Mouse (Mus musculus): Measurements from ENCODE around the gene Ppp1r14a. TPM values are rescaled to one million over a fixed set of nuclear protein-coding genes. Genes with fewer than 3 reads are reported as not detected.

Gene Ppp1r14a
- polyA plus RNA-seq, 1 experiment from 2014 or later: 21.8 TPM

DNA sequence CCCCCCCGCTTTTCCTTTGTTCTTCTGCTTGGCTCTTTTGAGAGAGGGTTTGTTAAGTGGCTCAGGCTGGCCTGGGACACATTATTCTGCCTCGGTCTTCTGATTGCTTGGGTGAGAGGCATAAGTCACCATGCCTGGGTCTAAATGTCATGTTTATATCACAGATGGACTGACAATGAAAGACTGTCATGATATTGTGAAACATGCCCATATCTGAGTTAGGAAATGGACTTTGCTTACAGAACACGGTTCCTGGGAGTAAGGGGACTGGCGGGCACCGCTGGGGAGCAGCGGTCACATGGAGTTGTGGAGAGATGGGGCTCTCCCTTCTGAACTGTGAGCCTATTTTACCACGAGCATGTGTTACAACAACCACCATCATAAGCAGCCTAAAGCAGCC lies 45.0 kb downstream of the Ppp1r14a start:
- DNase-seq (ENCODE audit: low spot score, missing footprints) (no peak), ATAC-seq (ENCODE audit: low FRiP score) (no peak)
- no peak overlapping the region for H3K27ac ChIP-seq (ENCODE audit: low read depth, low read length)
- H3K27me3 ChIP-seq (ENCODE audit: control insufficient read depth, insufficient read depth, low read length): no peaks in the 10 kb centered on the region
- no peaks in the 10 kb centered on the region for H3K4me1 ChIP-seq (ENCODE audit: control insufficient read depth, insufficient read depth, low read length)
- H3K36me3 ChIP-seq (ENCODE audit: control insufficient read depth, insufficient read depth, low read length): 0 out of 2 replicates have a peak, but pooled peaks cover 2% of the 10 kb centered on the region
- WGBS: 62% methylated on average over 7 of the region's 7 CpGs
- no peak overlapping the region for H3K9ac ChIP-seq (ENCODE audit: low read length)
- no peak overlapping the region for H3K4me2 ChIP-seq
- H3K4me3 ChIP-seq (ENCODE audit: low read depth, low read length): no peak overlapping the region
- H3K9me3 ChIP-seq (ENCODE audit: control insufficient read depth, low read length): no peaks in the 10 kb centered on the region

DNA sequence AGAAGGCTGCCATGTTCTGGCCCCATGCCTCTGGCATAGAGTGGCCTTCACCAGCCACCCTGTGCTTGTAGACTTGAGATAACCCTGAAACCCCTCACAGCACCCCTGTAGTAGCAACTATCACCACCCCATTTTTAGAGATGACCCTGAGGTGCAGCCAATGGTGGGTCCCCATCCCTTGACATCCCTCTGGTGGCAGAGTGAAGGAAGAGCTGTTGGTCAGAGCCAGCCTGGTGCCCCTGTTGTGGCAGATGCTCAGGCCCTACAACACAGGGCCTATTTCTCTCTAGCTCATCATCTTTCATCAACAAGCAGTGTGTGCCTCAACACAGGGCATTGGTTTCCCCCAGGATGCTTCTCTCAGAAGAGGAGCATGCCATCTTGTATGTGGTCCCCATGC lies 46.2 kb downstream of the Ppp1r14a start:
- Histone ChIP-seq H3K9ac (ENCODE audit: low read length) (no peak overlapping the region), H3K27ac (ENCODE audit: low read depth, low read length) (no peak overlapping the region), H3K4me1 (ENCODE audit: control insufficient read depth, insufficient read depth, low read length) (no peaks in the 10 kb centered on the region), H3K4me3 (ENCODE audit: low read depth, low read length) (no peak overlapping the region), H3K36me3 (ENCODE audit: control insufficient read depth, insufficient read depth, low read length) (0 out of 2 replicates have a peak, but pooled peaks cover 2% of the 10 kb centered on the region), H3K9me3 (ENCODE audit: control insufficient read depth, low read length) (no peaks in the 10 kb centered on the region), H3K27me3 (ENCODE audit: control insufficient read depth, insufficient read depth, low read length) (no peaks in the 10 kb centered on the region), H3K4me2 (no peak overlapping the region)
- DNase-seq (ENCODE audit: low spot score, missing footprints): peak; percentile 41
- no peak for ATAC-seq (ENCODE audit: low FRiP score)

DNA sequence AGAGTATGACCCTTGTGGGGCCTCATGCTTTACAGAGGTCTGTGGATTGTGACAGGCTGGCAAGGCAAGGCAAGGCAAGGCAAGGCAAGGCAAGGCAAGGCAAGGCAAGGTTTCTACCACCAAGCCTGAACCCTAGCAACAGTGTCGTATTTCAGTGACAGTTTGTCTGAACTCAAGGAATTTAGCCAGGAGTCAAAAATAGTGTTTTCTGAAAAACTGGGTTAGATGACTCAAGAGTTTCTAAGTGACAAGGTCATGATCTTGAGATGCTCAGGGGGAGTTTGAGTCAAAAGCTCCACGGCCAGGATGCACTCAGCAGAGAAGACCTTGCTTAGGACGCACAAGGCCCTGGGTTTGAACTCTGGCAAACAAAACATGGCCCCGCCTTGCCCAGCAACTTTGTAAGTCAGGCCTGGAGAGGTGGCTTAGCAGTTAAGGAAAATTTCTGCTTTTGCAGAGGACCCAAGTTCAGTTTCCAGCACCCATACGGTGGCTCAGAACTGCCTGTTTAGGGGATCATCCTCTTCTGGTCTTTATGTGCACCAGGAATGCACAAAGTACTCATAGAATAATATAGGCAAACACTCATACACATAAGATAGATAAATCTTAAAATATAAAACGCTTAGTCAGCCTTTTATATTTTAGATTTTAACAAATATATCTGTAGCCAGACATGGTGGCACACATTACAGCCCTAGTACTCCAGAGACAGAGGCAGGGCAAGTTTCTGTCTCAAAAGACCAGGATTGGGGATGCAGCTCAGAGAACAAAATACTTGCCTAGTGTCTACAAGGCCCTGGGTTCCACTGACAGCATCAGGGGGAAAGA lies 46.9 kb downstream of the Ppp1r14a start:
- H3K27me3 ChIP-seq (ENCODE audit: control insufficient read depth, insufficient read depth, low read length): no peaks in the 10 kb centered on the region
- no peak overlapping the region for H3K4me2 ChIP-seq
- ATAC-seq (ENCODE audit: low FRiP score) (no peak), DNase-seq (ENCODE audit: low spot score, missing footprints) (peak; percentile 41)
- H3K36me3 ChIP-seq (ENCODE audit: control insufficient read depth, insufficient read depth, low read length): 0 out of 2 replicates have a peak, but pooled peaks cover 1% of the 10 kb centered on the region
- WGBS: 78% methylated on average over 6 of the region's 6 CpGs
- H3K9me3 ChIP-seq (ENCODE audit: control insufficient read depth, low read length): no peaks in the 10 kb centered on the region
- H3K4me3 ChIP-seq (ENCODE audit: low read depth, low read length): no peak overlapping the region
- no peak overlapping the region for H3K27ac ChIP-seq (ENCODE audit: low read depth, low read length)
- no peaks in the 10 kb centered on the region for H3K4me1 ChIP-seq (ENCODE audit: control insufficient read depth, insufficient read depth, low read length)
- H3K9ac ChIP-seq (ENCODE audit: low read length): no peak overlapping the region

DNA sequence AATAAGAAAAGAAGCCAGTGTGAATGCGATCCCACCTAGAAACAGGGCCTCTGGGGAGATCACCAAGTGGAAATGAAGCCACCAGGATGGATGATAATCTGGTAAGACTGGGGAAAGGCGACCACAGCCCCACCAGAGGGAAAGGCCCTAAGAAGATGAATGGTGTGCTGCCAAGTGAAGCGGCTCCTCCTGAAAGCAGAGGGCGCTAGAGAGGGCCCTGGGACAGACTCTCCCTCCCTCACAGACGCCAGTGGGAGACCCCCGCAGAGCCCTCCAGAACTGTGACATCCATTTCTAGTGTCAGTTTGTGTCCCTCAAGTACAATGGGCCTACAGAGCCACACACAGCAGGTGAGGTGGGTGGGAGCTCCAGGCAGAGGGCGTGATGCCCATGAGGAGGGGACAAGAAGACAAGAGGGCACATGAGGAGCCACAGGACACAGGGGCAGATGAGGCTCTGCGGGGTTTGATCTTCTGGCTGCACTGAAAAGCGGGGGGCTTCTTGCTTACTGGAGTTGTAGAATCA lies 47.7 kb downstream of the Ppp1r14a start:
- Histone ChIP-seq H3K36me3 (ENCODE audit: control insufficient read depth, insufficient read depth, low read length) (no peaks in the 10 kb centered on the region), H3K9me3 (ENCODE audit: control insufficient read depth, low read length) (no peaks in the 10 kb centered on the region)
- ATAC-seq (ENCODE audit: low FRiP score): no peak

DNA sequence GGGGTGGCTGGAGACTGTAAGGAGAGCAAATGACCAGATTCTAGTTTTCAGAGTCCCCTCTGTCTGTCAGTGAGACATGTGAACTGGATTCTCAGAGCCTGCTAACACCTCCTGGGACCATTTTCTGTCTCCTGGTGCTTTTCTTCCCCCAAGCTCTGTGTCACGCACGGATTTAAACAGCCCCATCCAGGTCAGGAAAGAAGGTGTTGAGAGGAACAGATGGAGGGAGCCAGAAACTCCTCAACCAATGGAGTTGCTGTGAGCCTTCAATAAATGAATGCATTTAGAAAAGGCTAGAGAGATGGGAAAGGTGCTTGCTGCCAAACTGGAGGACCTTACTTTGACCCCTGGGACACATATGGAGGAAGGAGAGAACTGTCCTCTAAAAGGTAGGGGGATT lies 48.7 kb downstream of the Ppp1r14a start:
- no peak overlapping the region for H3K4me3 ChIP-seq (ENCODE audit: low read depth, low read length)
- no peak overlapping the region for H3K4me2 ChIP-seq
- ATAC-seq (ENCODE audit: low FRiP score) (no peak), DNase-seq (ENCODE audit: low spot score, missing footprints) (peak; percentile 66)
- no peak overlapping the region for H3K9ac ChIP-seq (ENCODE audit: low read length)
- no peaks in the 10 kb centered on the region for H3K9me3 ChIP-seq (ENCODE audit: control insufficient read depth, low read length)
- no peaks in the 10 kb centered on the region for H3K36me3 ChIP-seq (ENCODE audit: control insufficient read depth, insufficient read depth, low read length)
- no peak overlapping the region for H3K27ac ChIP-seq (ENCODE audit: low read depth, low read length)
- no peaks in the 10 kb centered on the region for H3K27me3 ChIP-seq (ENCODE audit: control insufficient read depth, insufficient read depth, low read length)
- 90% methylated on average over 2 of the region's 2 CpGs for WGBS
- H3K4me1 ChIP-seq (ENCODE audit: control insufficient read depth, insufficient read depth, low read length): no peaks in the 10 kb centered on the region

More for the DNA sequence above, 47.7 kb downstream of the Ppp1r14a start:
- H3K27ac ChIP-seq (ENCODE audit: low read depth, low read length): no peak overlapping the region
- DNase-seq (ENCODE audit: low spot score, missing footprints): peak; percentile 57
- H3K4me2 ChIP-seq: no peak overlapping the region
- H3K4me3 ChIP-seq (ENCODE audit: low read depth, low read length): no peak overlapping the region
- H3K9ac ChIP-seq (ENCODE audit: low read length): no peak overlapping the region
- H3K4me1 ChIP-seq (ENCODE audit: control insufficient read depth, insufficient read depth, low read length): no peaks in the 10 kb centered on the region
- no peaks in the 10 kb centered on the region for H3K27me3 ChIP-seq (ENCODE audit: control insufficient read depth, insufficient read depth, low read length)
- 74% methylated on average over 9 of the region's 9 CpGs for WGBS

DNA sequence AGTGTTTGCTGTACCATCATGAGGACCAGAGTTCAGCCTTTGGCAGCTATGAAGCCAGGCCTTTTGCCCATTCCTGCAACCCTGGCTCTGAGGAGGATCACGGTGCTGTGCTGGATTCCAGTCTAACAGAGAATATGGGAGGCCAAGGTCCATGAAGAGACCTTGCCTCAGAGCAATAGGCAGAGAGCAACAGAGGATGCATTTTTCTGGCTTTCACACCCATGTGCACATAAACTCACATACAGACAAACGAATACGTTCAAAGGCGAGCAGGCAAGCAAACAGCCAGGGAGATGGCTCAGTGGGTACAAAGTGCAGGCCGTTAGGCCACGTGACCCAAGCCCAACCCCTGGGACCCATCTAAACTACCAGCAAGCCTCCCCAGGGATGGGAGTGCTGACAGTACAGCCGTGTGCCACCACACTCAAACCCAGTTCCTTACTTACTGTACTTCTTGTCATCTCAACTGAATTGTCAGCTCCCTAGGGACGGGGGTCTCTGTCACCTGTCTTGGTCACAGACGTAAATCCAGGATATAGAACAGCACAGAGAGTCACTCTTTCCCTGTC lies 49.3 kb downstream of the Ppp1r14a start:
- Histone ChIP-seq H3K4me1 (ENCODE audit: control insufficient read depth, insufficient read depth, low read length) (no peaks in the 10 kb centered on the region), H3K27ac (ENCODE audit: low read depth, low read length) (no peak overlapping the region), H3K4me2 (no peak overlapping the region), H3K9me3 (ENCODE audit: control insufficient read depth, low read length) (no peaks in the 10 kb centered on the region), H3K9ac (ENCODE audit: low read length) (no peak overlapping the region), H3K27me3 (ENCODE audit: control insufficient read depth, insufficient read depth, low read length) (no peaks in the 10 kb centered on the region), H3K4me3 (ENCODE audit: low read depth, low read length) (no peak overlapping the region), H3K36me3 (ENCODE audit: control insufficient read depth, insufficient read depth, low read length) (no peaks in the 10 kb centered on the region)
- 86% methylated on average over 9 of the region's 9 CpGs for WGBS
- ATAC-seq (ENCODE audit: low FRiP score): no peak
- peak; percentile 61 for DNase-seq (ENCODE audit: low spot score, missing footprints)

DNA sequence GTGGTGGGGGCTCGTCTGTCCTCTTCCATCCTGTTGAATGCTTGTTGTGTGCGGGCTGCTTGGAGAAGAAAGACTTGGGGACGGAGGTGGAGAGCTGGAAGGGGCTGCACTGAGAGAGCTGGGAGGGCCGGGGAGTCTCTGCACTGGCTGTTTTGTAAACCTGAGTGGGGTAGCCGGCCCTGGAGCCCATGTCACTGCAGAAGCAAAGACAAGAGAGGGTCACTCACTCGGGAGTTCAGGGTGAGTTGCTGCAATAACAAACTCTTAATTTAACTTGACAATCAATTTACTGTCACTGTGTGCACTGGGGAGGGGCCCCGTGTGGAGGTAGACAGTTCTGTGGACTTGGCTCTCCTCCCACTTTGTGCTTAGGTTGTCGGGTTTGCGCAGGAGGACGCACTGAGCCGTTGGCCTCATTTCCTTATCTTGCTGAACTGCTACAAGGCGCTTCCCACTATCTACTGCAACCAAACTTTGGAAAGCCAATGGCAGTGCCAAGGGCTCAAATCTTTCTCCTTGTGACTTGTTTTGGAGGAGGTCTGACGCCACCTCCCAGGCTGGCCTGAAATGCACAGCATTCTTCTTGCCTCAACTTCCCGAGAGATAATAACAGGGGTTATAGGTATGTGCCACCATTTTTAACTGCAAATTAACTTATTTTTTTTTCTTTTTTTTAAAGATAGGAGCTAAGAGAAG lies 50.0 kb downstream of the Ppp1r14a start:
- H3K4me2 ChIP-seq: no peak overlapping the region
- ATAC-seq (ENCODE audit: low FRiP score) (no peak), DNase-seq (ENCODE audit: low spot score, missing footprints) (peak; percentile 66)
- WGBS: 84% methylated on average over 14 of the region's 14 CpGs
- H3K27ac ChIP-seq (ENCODE audit: low read depth, low read length): no peak overlapping the region
- H3K9me3 ChIP-seq (ENCODE audit: control insufficient read depth, low read length): no peaks in the 10 kb centered on the region
- H3K4me1 ChIP-seq (ENCODE audit: control insufficient read depth, insufficient read depth, low read length): no peaks in the 10 kb centered on the region
- no peak overlapping the region for H3K9ac ChIP-seq (ENCODE audit: low read length)
- no peaks in the 10 kb centered on the region for H3K27me3 ChIP-seq (ENCODE audit: control insufficient read depth, insufficient read depth, low read length)
- no peak overlapping the region for H3K4me3 ChIP-seq (ENCODE audit: low read depth, low read length)
- no peaks in the 10 kb centered on the region for H3K36me3 ChIP-seq (ENCODE audit: control insufficient read depth, insufficient read depth, low read length)

DNA sequence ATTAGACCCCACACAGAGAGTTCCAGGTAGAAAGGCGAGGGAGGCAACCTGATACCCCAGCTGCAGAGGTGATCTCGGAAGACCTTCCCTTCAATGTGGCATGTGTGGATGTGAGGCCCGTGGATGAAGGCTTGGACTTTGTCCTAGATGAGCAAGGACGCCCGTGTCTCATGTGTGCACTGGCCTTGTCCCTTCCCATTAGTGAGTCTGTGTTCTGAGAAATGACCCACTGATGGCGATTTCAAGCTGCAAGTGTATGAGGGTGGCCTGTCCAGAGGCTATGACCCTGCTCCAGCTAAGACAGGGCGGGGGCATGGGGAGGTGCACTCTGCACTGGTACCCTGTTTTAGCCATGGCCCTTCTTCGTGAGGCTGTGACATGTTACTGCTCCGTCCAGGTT lies 51.1 kb downstream of the Ppp1r14a start:
- ATAC-seq (ENCODE audit: low FRiP score): no peak

DNA sequence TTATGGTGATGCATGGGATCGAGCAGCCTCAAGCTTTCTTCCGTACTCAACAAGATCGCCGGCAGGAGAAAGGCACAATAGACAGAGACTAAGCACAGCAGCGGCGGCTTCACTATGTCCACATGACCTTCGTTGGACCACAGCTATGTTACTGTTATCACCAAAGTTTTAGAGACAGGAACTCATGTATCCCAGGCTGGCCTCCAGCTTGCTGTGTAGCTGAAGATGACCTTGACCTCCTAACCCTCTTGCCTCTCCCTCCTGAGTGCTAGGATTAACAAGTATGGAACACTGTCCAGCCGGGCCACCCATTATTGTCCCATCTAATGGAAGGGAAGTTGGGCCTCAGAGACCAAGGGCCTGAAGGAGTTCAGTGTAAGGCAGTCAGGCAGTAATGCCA lies 51.7 kb downstream of the Ppp1r14a start:
- Histone ChIP-seq H3K9ac (ENCODE audit: low read length) (no peak overlapping the region), H3K9me3 (ENCODE audit: control insufficient read depth, low read length) (no peaks in the 10 kb centered on the region), H3K4me2 (no peak overlapping the region), H3K36me3 (ENCODE audit: control insufficient read depth, insufficient read depth, low read length) (no peaks in the 10 kb centered on the region), H3K27ac (ENCODE audit: low read depth, low read length) (no peak overlapping the region), H3K27me3 (ENCODE audit: control insufficient read depth, insufficient read depth, low read length) (no peaks in the 10 kb centered on the region), H3K4me1 (ENCODE audit: control insufficient read depth, insufficient read depth, low read length) (no peaks in the 10 kb centered on the region; the same call in 1 of the 2 replicates), H3K4me3 (ENCODE audit: low read depth, low read length) (no peak overlapping the region)
- DNase-seq (ENCODE audit: low spot score, missing footprints) (peak; percentile 57), ATAC-seq (ENCODE audit: low FRiP score) (no peak)
- 90% methylated on average over 8 of the region's 8 CpGs for WGBS

More for the DNA sequence above, 51.1 kb downstream of the Ppp1r14a start:
- Histone ChIP-seq H3K27ac (ENCODE audit: low read depth, low read length) (no peak overlapping the region), H3K9me3 (ENCODE audit: control insufficient read depth, low read length) (no peaks in the 10 kb centered on the region), H3K9ac (ENCODE audit: low read length) (no peak overlapping the region), H3K27me3 (ENCODE audit: control insufficient read depth, insufficient read depth, low read length) (no peaks in the 10 kb centered on the region), H3K4me3 (ENCODE audit: low read depth, low read length) (no peak overlapping the region), H3K4me1 (ENCODE audit: control insufficient read depth, insufficient read depth, low read length) (no peaks in the 10 kb centered on the region), H3K36me3 (ENCODE audit: control insufficient read depth, insufficient read depth, low read length) (no peaks in the 10 kb centered on the region), H3K4me2 (no peak overlapping the region)
- 95% methylated on average over 9 of the region's 9 CpGs for whole genome bisulfite sequencing
- peak; percentile 28 for DNase-seq (ENCODE audit: low spot score, missing footprints)
